13 mouse cellular contexts compared by ENCODE assay signal in genomic region chr12:105092730-105093440, GRCm38 (mm10). TPM values are rescaled to one million over a fixed set of nuclear protein-coding genes. Genes with fewer than 3 reads are reported as not detected.
DNase-seq lines count a peak whose midpoint lies in the region; ATAC-seq and TF ChIP-seq lines count a peak whose summit lies in the region.
"Had no signal": no experiment of that assay in that cellular context is flagged by ENCODE, and none has a peak within 500 bp of the region (broad histone marks: within the 10 kb centered on the region; RNA-seq: fewer than 3 reads in every experiment).

No protein-coding gene starts in this region.

- peaks cover 3% of the 10 kb centered on the region; the same call in 1 of the 2 replicates for H3K4me1 ChIP-seq in lung, embryonic 16.5 days (replicated peaks; ENCODE audit: control insufficient read depth, insufficient read depth, low read length)
- peaks cover 18% of the 10 kb centered on the region for H3K4me1 ChIP-seq in forebrain, embryonic 13.5 days
- peaks cover 13% of the 10 kb centered on the region for H3K4me1 ChIP-seq in hindbrain, embryonic 16.5 days (ENCODE audit: control insufficient read depth, insufficient read depth, low read depth, low read length)
- peaks cover 12% of the 10 kb centered on the region; the same call in 1 of the 2 replicates for H3K4me1 ChIP-seq in neural tube, embryonic 14.5 days (ENCODE audit: control insufficient read depth, insufficient read depth, low read length)
- no peaks in the 10 kb centered on the region for H3K4me1 ChIP-seq in stomach, postnatal 0 days (replicated peaks; ENCODE audit: control insufficient read depth, insufficient read depth)
- H3K4me1 ChIP-seq in intestine, embryonic 16.5 days (ENCODE audit: control insufficient read depth, insufficient read depth, low read length), result no peaks in the 10 kb centered on the region
- H3K4me1 ChIP-seq: heart, embryonic 13.5 days had no signal

- H3K27me3 ChIP-seq in lung, embryonic 16.5 days (ENCODE audit: control insufficient read depth, insufficient read depth, low read depth, low read length), result no peaks in the 10 kb centered on the region
- no peaks in the 10 kb centered on the region for H3K27me3 ChIP-seq in forebrain, embryonic 13.5 days
- no peaks in the 10 kb centered on the region for H3K27me3 ChIP-seq in hindbrain, embryonic 16.5 days (replicated peaks; ENCODE audit: control insufficient read depth, insufficient read depth, low read length)
- no peaks in the 10 kb centered on the region for H3K27me3 ChIP-seq in neural tube, embryonic 14.5 days (ENCODE audit: control insufficient read depth, insufficient read depth, low read length)
- H3K27me3 ChIP-seq in stomach, postnatal 0 days (ENCODE audit: control insufficient read depth, insufficient read depth, low read length), result no peaks in the 10 kb centered on the region
- H3K27me3 ChIP-seq in intestine, embryonic 16.5 days (replicated peaks; ENCODE audit: control insufficient read depth, insufficient read depth, low read length), result no peaks in the 10 kb centered on the region
- H3K27me3 ChIP-seq: heart, embryonic 13.5 days had no signal

- TF ChIP-seq EP300 in stomach, postnatal 0 days (optimal IDR thresholded peaks at IDR 0.05), result no peak

- H3K27ac ChIP-seq in lung, embryonic 16.5 days (ENCODE audit: low read length), result no peak overlapping the region
- H3K27ac ChIP-seq in forebrain, embryonic 13.5 days, result peak overlapping the region; percentile 46
- peak overlapping the region; percentile 56 for H3K27ac ChIP-seq in hindbrain, embryonic 16.5 days (ENCODE audit: low read depth, low read length)
- H3K27ac ChIP-seq in neural tube, embryonic 14.5 days (ENCODE audit: low read depth, low read length), result peak overlapping the region; percentile 85
- no peak overlapping the region for H3K27ac ChIP-seq in stomach, postnatal 0 days (replicated peaks)
- H3K27ac ChIP-seq in intestine, embryonic 16.5 days (ENCODE audit: low read length), result no peak overlapping the region
- H3K27ac ChIP-seq: heart, embryonic 13.5 days had no signal

- ATAC-seq in lung, embryonic 16.5 days (ENCODE audit: low read depth), result peak; percentile 54; the same call in 1 of the 2 replicates
- 0 out of 2 replicates have a peak, but pooled peaks have one; percentile 7 for ATAC-seq in forebrain, embryonic 13.5 days
- ATAC-seq in hindbrain, embryonic 16.5 days, result peak; percentile 55
- peak; percentile 49 for ATAC-seq in neural tube, embryonic 14.5 days (ENCODE audit: low read depth)
- ATAC-seq in stomach, postnatal 0 days (ENCODE audit: low FRiP score, low TSS enrichment), result no peak
- no peak for ATAC-seq in intestine, embryonic 16.5 days
- ATAC-seq: intestine, postnatal 0 days had no signal

- H3K4me2 ChIP-seq in lung, embryonic 16.5 days (ENCODE audit: low read depth, low read length), result no peak overlapping the region
- no peak overlapping the region for H3K4me2 ChIP-seq in forebrain, embryonic 13.5 days
- H3K4me2 ChIP-seq in hindbrain, embryonic 16.5 days (ENCODE audit: low read length), result no peak overlapping the region
- H3K4me2 ChIP-seq in neural tube, embryonic 14.5 days (ENCODE audit: low read depth, low read length), result no peak overlapping the region
- H3K4me2 ChIP-seq in stomach, postnatal 0 days (replicated peaks; ENCODE audit: low read depth), result no peak overlapping the region
- H3K4me2 ChIP-seq in intestine, embryonic 16.5 days (ENCODE audit: low read depth, low read length), result no peak overlapping the region
- H3K4me2 ChIP-seq: heart, embryonic 13.5 days had no signal

- no peak for DNase-seq in lung, postnatal 10 days
- no peak for DNase-seq in layer of hippocampus, postnatal 25 days (ENCODE audit: extremely low spot score in 1 of 2, low spot score in 1 of 2)
- DNase-seq in stomach, postnatal 0 days (ENCODE audit: low spot score), result no peak
- DNase-seq: right cerebral cortex, postnatal 4 days had no signal

- no peaks in the 10 kb centered on the region for H3K36me3 ChIP-seq in lung, embryonic 16.5 days (ENCODE audit: control insufficient read depth, insufficient read depth, low read length)
- no peaks in the 10 kb centered on the region for H3K36me3 ChIP-seq in forebrain, embryonic 13.5 days (ENCODE audit: poor library complexity, severe bottlenecking)
- H3K36me3 ChIP-seq in hindbrain, embryonic 16.5 days (ENCODE audit: control insufficient read depth, insufficient read depth, low read length), result no peaks in the 10 kb centered on the region
- H3K36me3 ChIP-seq in neural tube, embryonic 14.5 days (ENCODE audit: control insufficient read depth, insufficient read depth, low read length), result no peaks in the 10 kb centered on the region
- H3K36me3 ChIP-seq in stomach, postnatal 0 days (ENCODE audit: control insufficient read depth, insufficient read depth, low read length), result no peaks in the 10 kb centered on the region
- no peaks in the 10 kb centered on the region for H3K36me3 ChIP-seq in intestine, embryonic 16.5 days (ENCODE audit: control insufficient read depth, insufficient read depth, low read length)
- H3K36me3 ChIP-seq: heart, embryonic 13.5 days had no signal

- no peak overlapping the region for H3K4me3 ChIP-seq in lung, embryonic 16.5 days (ENCODE audit: low read length)
- H3K4me3 ChIP-seq in forebrain, embryonic 13.5 days, result no peak overlapping the region
- no peak overlapping the region for H3K4me3 ChIP-seq in hindbrain, embryonic 16.5 days (ENCODE audit: low read length)
- H3K4me3 ChIP-seq in neural tube, embryonic 14.5 days (ENCODE audit: low read depth, low read length), result no peak overlapping the region
- H3K4me3 ChIP-seq in stomach, postnatal 0 days (ENCODE audit: low read depth, low read length), result no peak overlapping the region
- no peak overlapping the region for H3K4me3 ChIP-seq in intestine, embryonic 16.5 days (ENCODE audit: low read length)
- H3K4me3 ChIP-seq: heart, embryonic 13.5 days had no signal

- H3K9ac ChIP-seq in lung, embryonic 16.5 days (ENCODE audit: low read length), result no peak overlapping the region
- no peak overlapping the region for H3K9ac ChIP-seq in forebrain, embryonic 13.5 days
- no peak overlapping the region for H3K9ac ChIP-seq in hindbrain, embryonic 16.5 days (ENCODE audit: low read depth, low read length)
- no peak overlapping the region for H3K9ac ChIP-seq in neural tube, embryonic 14.5 days (replicated peaks; ENCODE audit: low read depth, low read length)
- no peak overlapping the region for H3K9ac ChIP-seq in stomach, postnatal 0 days (ENCODE audit: low read length)
- no peak overlapping the region for H3K9ac ChIP-seq in intestine, embryonic 16.5 days (ENCODE audit: low read depth, low read length)
- H3K9ac ChIP-seq: heart, embryonic 13.5 days had no signal

- no peak for TF ChIP-seq CTCF in stomach, postnatal 0 days (IDR thresholded peaks at IDR 0.05; ENCODE audit: low read depth)

- 47% methylated on average over 9 of the region's 9 CpGs for WGBS in lung, embryonic 16.5 days
- WGBS in forebrain, embryonic 13.5 days, result 54% methylated on average over 9 of the region's 9 CpGs
- WGBS in hindbrain, embryonic 16.5 days, result 39% methylated on average over 9 of the region's 9 CpGs
- WGBS in neural tube, embryonic 14.5 days, result 28% methylated on average over 9 of the region's 9 CpGs
- WGBS in stomach, postnatal 0 days, result 63% methylated on average over 9 of the region's 9 CpGs
- WGBS in intestine, embryonic 16.5 days, result 54% methylated on average over 9 of the region's 9 CpGs

- no peaks in the 10 kb centered on the region for H3K9me3 ChIP-seq in lung, embryonic 16.5 days (ENCODE audit: control insufficient read depth, low read length)
- no peaks in the 10 kb centered on the region for H3K9me3 ChIP-seq in forebrain, embryonic 13.5 days (replicated peaks)
- H3K9me3 ChIP-seq in hindbrain, embryonic 16.5 days (ENCODE audit: control insufficient read depth, low read length), result no peaks in the 10 kb centered on the region
- H3K9me3 ChIP-seq in neural tube, embryonic 14.5 days (ENCODE audit: control insufficient read depth, low read length), result no peaks in the 10 kb centered on the region
- H3K9me3 ChIP-seq in stomach, postnatal 0 days (ENCODE audit: control insufficient read depth, low read length), result no peaks in the 10 kb centered on the region
- no peaks in the 10 kb centered on the region for H3K9me3 ChIP-seq in intestine, embryonic 16.5 days (ENCODE audit: control insufficient read depth, low read length)
- H3K9me3 ChIP-seq: heart, embryonic 13.5 days had no signal

RNA-seq across cellular contexts. Expression of gene Tcl1b2, which starts 52.9 kb away (rescaled TPM):
- not detected in 2 replicates for polyA plus RNA-seq in lung, embryonic 16.5 days (2015; fragmentation: Nextera tagmentation; extraction: Ambion mirVana)
- not detected in 2 replicates for polyA plus RNA-seq in forebrain, embryonic 13.5 days (2015; fragmentation: Nextera tagmentation; extraction: Ambion mirVana)
- polyA plus RNA-seq in hindbrain, embryonic 16.5 days (2015; fragmentation: Nextera tagmentation; extraction: Ambion mirVana), result not detected in 2 replicates
- not detected in 2 replicates for polyA plus RNA-seq in neural tube, embryonic 14.5 days (2014; fragmentation: Nextera tagmentation; extraction: Ambion mirVana)
- total RNA-seq in layer of hippocampus, postnatal 25 days (2021), result not detected
- not detected in 2 replicates for polyA plus RNA-seq in stomach, postnatal 0 days (2015; fragmentation: Nextera tagmentation; extraction: Ambion mirVana)
- polyA plus RNA-seq in intestine, embryonic 16.5 days (2015; fragmentation: Nextera tagmentation; extraction: Ambion mirVana), result not detected in 2 replicates
- total RNA-seq: gastrocnemius, adult 8-10 months had no signal
- polyA plus RNA-seq: heart, embryonic 13.5 days; intestine, postnatal 0 days; limb, embryonic 11.5 days had no signal

Comparison
In these comparisons a context has a peak if more than half of its experiments do, and no peak if none do; other contexts are left out.
1. ATAC-seq: peak in lung, embryonic 16.5 days (single experiment), forebrain, embryonic 13.5 days (single experiment), hindbrain, embryonic 16.5 days (single experiment) and neural tube, embryonic 14.5 days (single experiment); none in stomach, postnatal 0 days (single experiment) and intestine, embryonic 16.5 days (single experiment).
2. H3K27ac ChIP-seq: peak in forebrain, embryonic 13.5 days (single experiment), hindbrain, embryonic 16.5 days (single experiment) and neural tube, embryonic 14.5 days (single experiment); none in lung, embryonic 16.5 days (single experiment), stomach, postnatal 0 days (single experiment) and intestine, embryonic 16.5 days (single experiment).